Mouse (Mus musculus) megakaryocyte-erythroid progenitor cell, adult 5-6 weeks (primary cell): ENCODE data around the gene Sobp. TPM values are rescaled to one million over a fixed set of nuclear protein-coding genes. Genes with fewer than 3 reads are reported as not detected.
A peak's percentile ranks its signal among the peaks of the same experiment; 100 is the strongest.

Experiments used
- ATAC-seq: replicated peaks from 2 replicates; pipeline ENCODE4 v1.8.0; 2016; ENCODE audit warnings: mild to moderate bottlenecking, inconsistent platforms; ENCODE audit not compliant: severe bottlenecking, poor library complexity, low FRiP score, low TSS enrichment
- total RNA-seq, 2 experiments: library from RNA; stranded (forward) in 1 of 2; stranded (reverse) in 1 of 2; fragments of 200-1000, 215-1000 nt in 1 of 2; fragments of >200 nt in 1 of 2; fragmentation: Nextera tagmentation in 1 of 2; gene quantifications; 2 replicates each; pipeline ENCODE4 v1.2.3; 2014 to 2017

Sobp gene
- total RNA-seq, 2 experiments from 2014 or later, result not detected

- no peak for ATAC-seq
These were observed 169.3 kb downstream of the Sobp start for GRCm38 (mm10) chr10:43005031-43005430.

GRCm38 (mm10) chr10:43004174-43004734 is 170.1 kb downstream of the Sobp start:
- no peak for ATAC-seq

- ATAC-seq, result no peak
These were observed 170.9 kb downstream of the Sobp start for GRCm38 (mm10) chr10:43003466-43003757.

GRCm38 (mm10) chr10:43002721-43003465 is 171.4 kb downstream of the Sobp start:
- ATAC-seq, result no peak

DNA sequence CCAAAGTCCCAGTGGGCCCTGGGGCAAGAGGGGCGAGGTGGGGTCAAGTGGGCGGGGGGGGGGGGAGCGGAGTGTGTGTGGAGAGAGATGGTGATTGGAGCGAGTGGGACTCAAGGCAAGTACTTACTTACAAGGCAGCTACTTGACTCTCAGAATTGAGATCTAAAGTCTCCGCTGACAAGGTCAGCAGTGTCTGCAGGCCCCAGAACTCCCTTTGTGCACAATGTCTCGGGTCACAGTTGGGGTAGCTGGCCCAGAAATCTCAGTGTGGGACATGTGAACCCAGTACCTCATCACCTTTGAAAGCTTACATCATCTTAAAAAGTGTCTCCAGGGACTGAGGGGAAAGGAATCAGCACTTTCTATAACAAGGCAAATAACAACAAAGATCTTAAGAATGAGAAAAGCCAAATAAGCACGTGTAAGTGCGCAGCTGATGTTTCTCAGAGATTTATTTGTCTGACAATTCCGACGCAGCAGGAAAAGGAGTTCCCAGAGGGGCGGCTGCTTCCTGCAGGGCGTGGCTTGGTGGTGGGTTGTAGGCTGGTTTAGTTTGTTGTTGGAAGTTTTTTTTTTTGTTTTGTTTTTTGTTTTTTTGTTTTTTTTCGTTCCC is 172.2 kb downstream of the Sobp start:
- ATAC-seq, result no peak

- ATAC-seq, result no peak
These were observed 172.9 kb downstream of the Sobp start for GRCm38 (mm10) chr10:43001433-43001832.

DNA sequence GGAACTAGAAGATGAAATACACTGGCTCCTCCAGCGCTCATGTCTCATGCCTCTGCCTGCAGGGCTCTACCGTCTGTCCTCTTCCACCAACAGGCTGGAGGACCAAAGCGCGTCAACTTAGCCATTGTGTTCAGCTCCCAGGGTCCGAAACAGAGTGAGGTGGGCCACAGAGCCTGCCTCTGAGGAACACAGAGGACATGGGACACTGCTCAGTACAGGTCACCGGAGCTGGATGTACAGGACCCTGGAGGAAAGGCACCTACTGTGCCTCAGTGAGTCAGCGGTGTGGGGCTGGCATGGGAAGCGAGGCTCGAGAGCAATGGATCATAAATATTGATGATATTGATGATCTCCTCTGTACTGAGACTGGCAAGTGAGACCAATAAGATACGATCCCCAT is 175.0 kb downstream of the Sobp start:
- no peak for ATAC-seq

DNA sequence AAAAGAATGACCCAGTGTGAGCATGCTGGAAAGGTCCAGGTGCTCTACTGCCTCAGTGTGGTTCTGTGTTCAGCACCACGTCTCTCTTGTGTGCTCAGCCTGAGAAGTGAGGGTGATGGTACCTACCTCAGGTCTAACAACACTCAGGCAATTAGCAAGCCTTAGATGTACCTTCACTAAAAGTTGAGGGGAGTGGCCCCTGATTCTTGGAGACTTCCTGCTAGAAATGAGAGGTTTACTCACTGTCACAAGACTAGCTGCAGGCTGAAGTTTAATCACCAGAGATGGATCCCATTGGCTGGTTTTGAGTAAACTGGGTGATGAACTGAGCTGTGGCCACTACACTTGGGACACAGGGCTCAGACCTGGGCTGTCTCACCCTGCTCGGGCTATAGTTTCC is 177.1 kb downstream of the Sobp start:
- no peak for ATAC-seq

- no peak for ATAC-seq
These were observed 178.8 kb downstream of the Sobp start for GRCm38 (mm10) chr10:42995484-42995895.

DNA sequence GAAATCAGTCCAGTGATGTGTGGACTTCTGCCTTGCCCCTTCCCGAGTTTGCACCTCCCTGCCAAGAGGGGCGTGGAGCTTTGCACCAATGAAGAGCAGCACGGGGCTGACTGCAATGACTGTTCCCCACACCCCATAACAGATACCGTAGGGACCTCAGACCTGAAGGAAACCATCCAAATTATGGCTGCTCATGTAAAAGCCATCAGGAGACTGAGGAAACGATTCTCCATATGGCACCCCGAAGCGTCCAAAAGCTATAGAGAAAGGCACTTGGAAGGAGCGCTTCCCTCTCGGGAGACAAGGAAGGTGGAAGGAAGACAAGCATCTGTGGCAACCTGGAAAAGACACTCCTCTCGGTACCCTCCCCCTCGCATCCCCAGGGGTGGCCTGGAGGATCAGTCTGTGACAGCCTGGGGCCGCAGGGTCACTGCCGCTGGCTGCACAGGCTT is 180.0 kb downstream of the Sobp start:
- no peak for ATAC-seq

DNA sequence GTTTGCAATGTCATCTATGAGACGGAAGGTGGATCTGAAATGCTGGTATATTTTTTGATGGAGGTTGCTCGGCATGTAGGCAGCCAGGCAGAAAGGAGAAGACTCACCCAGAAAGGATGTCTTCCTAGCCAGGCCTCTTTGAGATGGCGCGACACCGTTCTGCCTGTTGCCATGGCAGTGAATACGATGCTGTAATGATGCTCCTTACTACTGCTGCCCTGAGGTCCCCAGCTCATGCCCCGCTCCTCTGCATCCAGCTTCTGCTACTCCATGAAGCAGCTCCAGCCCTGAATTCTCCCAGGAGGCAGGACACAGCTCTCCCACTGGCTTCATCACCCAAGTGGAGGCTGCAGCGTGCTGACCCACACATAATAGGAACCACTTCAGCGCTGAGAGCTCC is 183.3 kb downstream of the Sobp start:
- ATAC-seq, result no peak

GRCm38 (mm10) chr10:42989910-42990309 is 184.4 kb downstream of the Sobp start:
- peak; percentile 64; the same call in 1 of the 2 replicates for ATAC-seq

GRCm38 (mm10) chr10:42988627-42989026 is 185.7 kb downstream of the Sobp start:
- ATAC-seq, result no peak

GRCm38 (mm10) chr10:42987594-42988052 is 186.7 kb downstream of the Sobp start:
- 0 out of 2 replicates have a peak, but pooled peaks have one; percentile 44 for ATAC-seq

- ATAC-seq, result no peak
These were observed 189.4 kb downstream of the Sobp start for GRCm38 (mm10) chr10:42984886-42985285.

DNA sequence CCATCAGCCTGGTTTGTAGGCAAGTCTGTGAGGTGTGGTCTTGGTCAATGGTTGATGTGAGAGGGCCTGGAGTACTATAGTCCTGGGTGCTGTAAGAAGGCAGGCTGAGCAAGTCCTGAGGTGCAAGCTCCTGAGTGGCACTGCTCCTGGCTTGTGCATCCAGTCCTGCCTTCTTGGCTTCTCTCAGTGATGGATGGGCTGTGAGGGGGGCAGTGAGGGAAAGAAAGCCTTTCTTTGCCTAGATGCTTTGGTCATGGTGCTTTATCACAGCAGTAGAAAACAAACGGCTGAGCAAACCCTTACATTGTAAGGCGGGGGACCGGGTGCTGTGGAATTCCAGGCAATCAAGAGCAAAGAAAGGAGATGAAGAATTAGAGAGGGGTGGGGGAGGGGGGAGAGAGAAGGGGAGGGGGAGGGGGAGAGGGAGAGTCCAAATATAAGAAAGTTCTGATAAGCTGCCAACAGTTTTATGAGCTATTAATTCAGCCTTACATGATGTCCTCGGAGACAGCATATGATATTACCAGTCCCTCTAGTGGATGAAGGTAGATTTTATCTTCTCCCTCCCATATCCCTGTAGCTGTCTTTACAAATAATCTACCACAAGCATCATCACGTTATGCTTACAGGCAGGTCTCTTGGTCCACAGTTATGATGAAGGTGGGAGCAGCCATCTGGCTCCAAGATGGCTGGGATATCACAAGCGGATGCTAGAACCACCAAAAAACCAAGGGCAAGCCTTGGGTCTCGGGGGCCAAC is 193.2 kb downstream of the Sobp start:
- no peak for ATAC-seq

DNA sequence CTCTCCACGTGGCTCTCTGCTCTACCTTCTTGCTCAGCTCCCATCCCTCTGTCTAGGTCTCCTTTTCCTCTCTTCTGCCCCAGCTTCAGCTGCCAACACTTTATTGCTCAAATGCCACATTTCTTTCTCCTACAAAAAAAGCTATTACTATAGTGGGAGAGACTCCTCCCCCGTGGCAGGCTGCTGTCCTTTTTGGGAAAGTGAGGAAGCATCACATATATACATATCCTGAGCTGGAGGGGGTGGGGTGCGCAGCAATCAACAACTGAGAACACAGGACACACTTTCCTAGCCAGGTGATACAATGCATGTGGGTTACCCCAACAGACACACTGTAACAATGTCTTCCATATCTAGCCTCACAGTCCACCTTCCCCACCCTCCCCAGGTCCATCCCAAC is 196.0 kb downstream of the Sobp start:
- no peak for ATAC-seq

- ATAC-seq, result no peak
These were observed 197.8 kb downstream of the Sobp start for GRCm38 (mm10) chr10:42976577-42976976.

GRCm38 (mm10) chr10:42973537-42973936 is 200.8 kb downstream of the Sobp start:
- ATAC-seq, result no peak

DNA sequence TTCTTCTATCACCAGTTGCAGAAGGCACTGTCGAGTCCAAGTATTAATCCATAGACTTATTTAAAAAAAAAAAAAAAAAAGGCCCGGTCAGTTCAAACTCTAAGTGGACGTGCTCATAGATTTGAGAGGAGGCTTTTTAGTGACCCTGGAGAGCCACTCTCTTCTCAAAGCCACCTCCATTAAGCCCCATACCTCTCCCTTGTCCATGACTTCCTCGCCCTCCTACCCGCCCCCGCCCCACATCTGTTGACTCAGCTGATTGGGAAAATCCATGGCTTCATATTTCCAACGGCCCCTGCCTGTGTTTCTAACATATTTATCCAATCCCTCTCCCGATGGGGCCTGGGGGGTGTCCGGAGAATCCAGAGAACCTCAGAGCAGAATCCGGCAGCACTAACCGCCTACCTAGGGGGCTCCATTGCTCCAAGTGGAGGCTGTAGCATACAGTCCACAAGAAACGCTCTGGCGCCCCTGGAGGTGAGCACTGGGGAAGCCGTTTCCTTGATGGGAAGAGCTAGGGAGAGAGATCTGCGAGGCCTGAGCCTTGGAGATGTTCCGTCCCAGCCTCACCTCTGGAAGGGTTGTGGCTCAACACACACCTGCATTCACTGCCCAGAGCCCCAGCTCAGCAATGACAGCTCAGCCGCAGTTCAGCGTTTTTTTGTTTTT is 201.7 kb downstream of the Sobp start:
- peak; percentile 94 for ATAC-seq
